Mouse (Mus musculus): ENCODE measurements around the gene Serinc2. TPM values are rescaled to one million over a fixed set of nuclear protein-coding genes. Genes with fewer than 3 reads are reported as not detected.

Serinc2 gene
- polyA plus RNA-seq, 1 experiment: 172 TPM

Other genes with a start within 250 kb of the Serinc2 start
- gene Col16a1, start 231.4 kb downstream of the Serinc2 start, polyA plus RNA-seq (2012; rRNA removed): 36.3 and 36.7 TPM in 2 replicates
- 166 and 199 TPM in 2 replicates for gene Pef1, start 176.6 kb downstream of the Serinc2 start, polyA plus RNA-seq (2012; rRNA removed)
- 2.5 and 5.1 TPM in 2 replicates for gene Hcrtr1, start 139.8 kb downstream of the Serinc2 start, polyA plus RNA-seq (2012; rRNA removed)
- gene Tinagl1, start 104.1 kb downstream of the Serinc2 start, polyA plus RNA-seq (2012; rRNA removed): 137 and 176 TPM in 2 replicates
- not detected in 2 replicates for gene Gm853, start 56.8 kb downstream of the Serinc2 start, polyA plus RNA-seq (2012; rRNA removed)
- 3.0 and 4.2 TPM in 2 replicates for gene Fabp3, start 29.4 kb upstream of the Serinc2 start, polyA plus RNA-seq (2012; rRNA removed)
- not detected in 2 replicates for gene Gm10570, start 29.5 kb upstream of the Serinc2 start, polyA plus RNA-seq (2012; rRNA removed)
- 32.5 and 45.7 TPM in 2 replicates for gene Zcchc17, start 80.7 kb upstream of the Serinc2 start, polyA plus RNA-seq (2012; rRNA removed)
- gene Snrnp40, start 80.9 kb upstream of the Serinc2 start, polyA plus RNA-seq (2012; rRNA removed): 32.3 and 34.1 TPM in 2 replicates